Mouse (Mus musculus) midbrain, embryonic 10.5 days (tissue): ENCODE data around the gene Susd5. TPM values are rescaled to one million over a fixed set of nuclear protein-coding genes. Genes with fewer than 3 reads are reported as not detected.

Source experiments
- polyA plus RNA-seq: library from polyadenylated mRNA; unstranded; fragments of >200 nt; fragmentation: Nextera tagmentation; extraction: Ambion mirVana; gene quantifications from 2 replicates; pipeline ENCODE4 v1.2.1, GENCODE M21; 2016

Susd5 gene
- polyA plus RNA-seq, 1 experiment from 2014 or later: 0.51 TPM

Other genes with a start within 250 kb of the Susd5 start
- gene Ubp1, start 126.2 kb upstream of the Susd5 start, polyA plus RNA-seq: 35.0 and 36.2 TPM in 2 replicates
- 7.0 and 7.7 TPM in 2 replicates for gene Fbxl2, start 10.9 kb upstream of the Susd5 start, polyA plus RNA-seq